Mouse (Mus musculus) cortical plate, adult 2 months (tissue): ENCODE measurements around the gene Spocd1.
"Not testable (repeated sequence)": the region's sequence is repeated elsewhere in the genome, so short reads cannot be mapped to it uniquely, and the experiment has no call there.

ENCODE experiments used
- CTCF ChIP-seq: fragments of 200-500 bp; IDR thresholded peaks from 2 replicates; pipeline ENCODE4 v1.5.1; 2011; ENCODE audit warnings: mild to moderate bottlenecking, control low read depth, low read length; ENCODE audit not compliant: insufficient read depth; ENCODE audit errors: extremely low read depth
- POLR2A ChIP-seq: fragments of 200-500 bp; IDR thresholded peaks from 2 replicates; pipeline ENCODE4 v1.6.1; 2011; ENCODE audit warnings: mild to moderate bottlenecking, low read length, control low read depth; ENCODE audit not compliant: insufficient read depth; ENCODE audit errors: extremely low read depth

DNA sequence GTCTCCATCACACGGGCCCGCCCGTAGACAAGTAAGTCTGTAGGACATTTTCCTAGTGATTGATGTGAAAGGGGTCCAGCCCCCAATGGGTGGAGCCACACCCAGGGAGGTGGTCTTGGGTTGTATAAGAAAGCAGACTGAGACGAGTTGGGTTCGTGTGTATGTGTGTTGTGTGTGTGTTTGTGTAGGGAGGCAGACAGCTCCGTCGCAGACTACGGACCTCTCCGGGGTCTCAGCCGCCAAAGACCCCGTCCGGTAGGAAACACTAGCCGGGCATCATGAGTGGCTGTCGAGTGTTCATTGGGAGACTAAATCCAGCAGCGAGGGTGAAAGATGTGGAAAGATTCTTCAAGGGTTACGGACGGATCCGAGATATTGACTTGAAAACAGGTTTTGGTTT is 30.2 kb upstream of the Spocd1 start:
- not testable (repeated sequence) for TF ChIP-seq POLR2A, CTCF
